Mouse (Mus musculus) embryonic facial prominence, embryonic 11.5 days (tissue): ENCODE data around the gene Nodal. TPM values are rescaled to one million over a fixed set of nuclear protein-coding genes. Genes with fewer than 3 reads are reported as not detected.
"Not testable (repeated sequence)": the region's sequence is repeated elsewhere in the genome, so short reads cannot be mapped to it uniquely, and the experiment has no call there.

Experiments
- ATAC-seq: fragments of 200-750 bp; cut with Nextera tagmentation; replicated peaks from 2 replicates; pipeline ENCODE4 v1.8.0; 2017; ENCODE audit warnings: low read depth; ENCODE audit not compliant: insufficient number of reproducible peaks, low FRiP score, low TSS enrichment
- DNase-seq: peaks from one replicate; pipeline ENCODE4 v3.0.0-alpha.2; 2015; ENCODE audit warnings: low spot score
- H3K27ac ChIP-seq: fragments of 300-500 bp; sonication (generic); replicated peaks from 2 replicates; pipeline ENCODE4 v1.5.1; 2014; ENCODE audit warnings: mild to moderate bottlenecking, low read depth, low read length, control low read depth
- H3K27me3 ChIP-seq: fragments of 300-500 bp; sonication (generic); 2 replicates; pipeline ENCODE4 v1.6.1; 2014; ENCODE audit warnings: mild to moderate bottlenecking, low read length, moderate library complexity, mixed read lengths; ENCODE audit not compliant: control insufficient read depth, insufficient read depth
- H3K36me3 ChIP-seq: fragments of 300-500 bp; sonication (generic); replicated peaks from 2 replicates; pipeline ENCODE4 v1.6.1; 2014; ENCODE audit warnings: low read depth, mild to moderate bottlenecking, low read length, moderate library complexity, mixed read lengths; ENCODE audit not compliant: control insufficient read depth, insufficient read depth
- H3K4me1 ChIP-seq: fragments of 300-500 bp; sonication (generic); 2 replicates; pipeline ENCODE4 v1.6.1; 2014; ENCODE audit warnings: low read length, mixed read lengths; ENCODE audit not compliant: control insufficient read depth, insufficient read depth
- H3K4me2 ChIP-seq: fragments of 300-500 bp; sonication (generic); 2 replicates; pipeline ENCODE4 v1.6.1; 2014; ENCODE audit warnings: low read depth, mild to moderate bottlenecking, control low read depth, low read length, moderate library complexity
- H3K4me3 ChIP-seq: fragments of 300-500 bp; sonication (generic); 2 replicates; pipeline ENCODE4 v1.5.1; 2014; ENCODE audit warnings: low read depth, low read length, control low read depth
- H3K9ac ChIP-seq: fragments of 300-500 bp; sonication (generic); replicated peaks from 2 replicates; pipeline ENCODE4 v1.6.1; 2014; ENCODE audit warnings: mild to moderate bottlenecking, control low read depth, low read length
- H3K9me3 ChIP-seq: fragments of 300-500 bp; sonication (generic); replicated peaks from 2 replicates; pipeline ENCODE4 v1.6.1; 2016; ENCODE audit warnings: mild to moderate bottlenecking, low read length, inconsistent platforms, mixed read lengths; ENCODE audit not compliant: control insufficient read depth
- WGBS: fragments of 180-500 bp; shearing (Covaris S2); extraction: QIAGEN DNeasy Blood & Tissue Kit; methylation state at CpG from one replicate; pipeline ENCODE4 v1.1.7; 2014; 5-methylcytosine and 5-hydroxymethylcytosine counted together
- polyA plus RNA-seq: library from polyadenylated mRNA; unstranded; fragments of >200 nt; fragmentation: Nextera tagmentation; extraction: Ambion mirVana; gene quantifications from 2 replicates; pipeline ENCODE4 v1.2.1, GENCODE M21; 2014

Gene Nodal
- polyA plus RNA-seq, 1 experiment from 2014 or later = 0.20 TPM

GRCm38 (mm10) chr10:61453171-61453570, 35.4 kb downstream of the Nodal start:
- WGBS = 77% methylated on average over 3 of the region's 3 CpGs
- not testable (repeated sequence) for H3K27ac ChIP-seq, H3K4me2 ChIP-seq, H3K36me3 ChIP-seq, ATAC-seq, DNase-seq, H3K9ac ChIP-seq, H3K9me3 ChIP-seq, H3K27me3 ChIP-seq, H3K4me3 ChIP-seq, H3K4me1 ChIP-seq

DNA sequence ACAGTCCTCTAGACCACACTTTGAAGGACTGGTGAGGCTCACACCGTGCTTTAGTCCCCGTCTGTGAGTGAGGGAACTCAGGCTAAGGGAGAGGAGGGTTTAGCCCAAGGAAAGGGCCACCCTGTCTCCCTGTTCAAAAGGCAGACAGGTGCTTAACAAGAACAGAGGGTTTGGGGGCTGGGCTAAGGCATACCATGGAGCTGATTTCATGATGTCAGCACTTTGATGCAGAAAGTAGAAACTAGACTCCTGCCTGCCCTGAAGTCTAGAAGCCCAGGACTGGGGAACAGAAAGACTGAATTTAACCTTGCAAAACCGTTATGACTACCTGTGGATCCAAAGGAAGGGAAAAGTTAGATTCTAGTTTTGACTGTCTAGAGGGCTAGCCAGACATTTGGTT, 39.4 kb downstream of the Nodal start:
- no peak overlapping the region for H3K9ac ChIP-seq
- no peak for DNase-seq
- 61% methylated on average over 3 of the region's 3 CpGs for WGBS

GRCm38 (mm10) chr10:61465009-61465408, 47.2 kb downstream of the Nodal start:
- Histone ChIP-seq H3K4me1 (no peaks in the 10 kb centered on the region), H3K27ac (no peak overlapping the region), H3K27me3 (no peaks in the 10 kb centered on the region), H3K4me2 (no peak overlapping the region), H3K9ac (no peak overlapping the region), H3K36me3 (no peaks in the 10 kb centered on the region), H3K9me3 (no peaks in the 10 kb centered on the region), H3K4me3 (no peak overlapping the region)
- ATAC-seq (no peak), DNase-seq (no peak)
- 80% methylated on average over 4 of the region's 4 CpGs for WGBS

More for the DNA sequence above, 39.4 kb downstream of the Nodal start:
- no peak overlapping the region for H3K4me2 ChIP-seq
- ATAC-seq = no peak
- no peaks in the 10 kb centered on the region for H3K4me1 ChIP-seq
- H3K36me3 ChIP-seq = no peaks in the 10 kb centered on the region
- no peaks in the 10 kb centered on the region for H3K9me3 ChIP-seq
- H3K4me3 ChIP-seq = no peak overlapping the region
- no peaks in the 10 kb centered on the region for H3K27me3 ChIP-seq
- no peak overlapping the region for H3K27ac ChIP-seq

DNA sequence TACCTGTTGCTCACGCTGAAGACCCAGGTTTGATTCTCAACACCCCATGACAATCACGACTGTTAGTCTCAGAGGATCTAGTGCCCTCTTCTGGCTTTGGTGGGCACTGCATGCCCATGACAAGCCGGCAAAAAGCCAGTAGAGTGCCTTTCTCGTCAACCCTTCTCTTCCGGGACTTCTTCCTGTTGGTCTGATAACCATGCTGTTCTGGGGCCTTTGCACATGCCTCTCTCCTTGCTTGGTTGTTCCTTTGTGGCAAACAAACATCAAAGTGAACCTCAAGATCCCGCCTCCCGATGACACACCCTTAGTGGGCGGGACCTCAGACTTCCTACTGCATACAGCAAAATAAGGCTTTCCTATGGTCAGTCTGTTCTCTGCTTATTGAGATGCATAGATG, 48.5 kb downstream of the Nodal start:
- no peaks in the 10 kb centered on the region for H3K36me3 ChIP-seq
- H3K27ac ChIP-seq = no peak overlapping the region
- no peak overlapping the region for H3K9ac ChIP-seq
- ATAC-seq (no peak), DNase-seq (peak; percentile 20)
- no peak overlapping the region for H3K4me3 ChIP-seq
- 73% methylated on average over 8 of the region's 8 CpGs for WGBS
- no peaks in the 10 kb centered on the region for H3K4me1 ChIP-seq
- H3K9me3 ChIP-seq = no peaks in the 10 kb centered on the region
- no peak overlapping the region for H3K4me2 ChIP-seq
- H3K27me3 ChIP-seq = no peaks in the 10 kb centered on the region

DNA sequence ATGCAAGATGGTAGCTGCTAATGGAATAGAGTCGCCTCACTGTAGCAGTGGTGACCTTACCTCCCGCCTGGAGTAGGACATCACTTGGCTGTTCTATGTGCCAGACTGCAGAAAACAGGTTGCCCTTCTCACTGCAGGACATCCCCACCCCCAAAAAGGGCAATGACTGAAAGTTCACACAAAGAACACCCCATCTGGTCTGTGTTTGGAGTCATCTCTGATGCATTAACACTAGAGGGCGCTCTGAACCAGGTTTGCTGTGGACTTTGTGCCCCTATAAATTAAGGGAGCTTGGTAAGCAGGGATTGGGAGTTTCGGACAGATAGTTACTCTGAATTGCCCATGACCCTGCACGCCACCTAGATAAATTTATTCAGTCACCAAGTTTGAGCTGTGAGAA, 49.1 kb downstream of the Nodal start:
- Histone ChIP-seq H3K27ac (no peak overlapping the region), H3K36me3 (no peaks in the 10 kb centered on the region), H3K27me3 (no peaks in the 10 kb centered on the region), H3K4me2 (no peak overlapping the region), H3K9me3 (no peaks in the 10 kb centered on the region), H3K4me3 (no peak overlapping the region), H3K9ac (no peak overlapping the region), H3K4me1 (no peaks in the 10 kb centered on the region)
- WGBS = 26% methylated on average over 5 of the region's 5 CpGs
- peak; percentile 84 for DNase-seq
- no peak for ATAC-seq

GRCm38 (mm10) chr10:61468900-61469299, 51.1 kb downstream of the Nodal start:
- no peaks in the 10 kb centered on the region for H3K4me1 ChIP-seq
- no peak for ATAC-seq
- H3K36me3 ChIP-seq = no peaks in the 10 kb centered on the region
- no peaks in the 10 kb centered on the region for H3K9me3 ChIP-seq
- no peak overlapping the region for H3K27ac ChIP-seq
- no peak overlapping the region for H3K4me3 ChIP-seq
- no peak overlapping the region for H3K9ac ChIP-seq
- WGBS = 67% methylated on average over 7 of the region's 7 CpGs
- H3K4me2 ChIP-seq = no peak overlapping the region
- no peak for DNase-seq
- no peaks in the 10 kb centered on the region for H3K27me3 ChIP-seq

- ATAC-seq (no peak), DNase-seq (no peak)
- whole genome bisulfite sequencing = 84% methylated on average over 3 of the region's 3 CpGs
- Histone ChIP-seq H3K4me1 (no peaks in the 10 kb centered on the region), H3K4me2 (no peak overlapping the region), H3K27me3 (no peaks in the 10 kb centered on the region), H3K9ac (no peak overlapping the region), H3K36me3 (no peaks in the 10 kb centered on the region), H3K4me3 (no peak overlapping the region), H3K27ac (no peak overlapping the region), H3K9me3 (no peaks in the 10 kb centered on the region)
Observed at GRCm38 (mm10) chr10:61473640-61474039, 55.9 kb downstream of the Nodal start.

DNA sequence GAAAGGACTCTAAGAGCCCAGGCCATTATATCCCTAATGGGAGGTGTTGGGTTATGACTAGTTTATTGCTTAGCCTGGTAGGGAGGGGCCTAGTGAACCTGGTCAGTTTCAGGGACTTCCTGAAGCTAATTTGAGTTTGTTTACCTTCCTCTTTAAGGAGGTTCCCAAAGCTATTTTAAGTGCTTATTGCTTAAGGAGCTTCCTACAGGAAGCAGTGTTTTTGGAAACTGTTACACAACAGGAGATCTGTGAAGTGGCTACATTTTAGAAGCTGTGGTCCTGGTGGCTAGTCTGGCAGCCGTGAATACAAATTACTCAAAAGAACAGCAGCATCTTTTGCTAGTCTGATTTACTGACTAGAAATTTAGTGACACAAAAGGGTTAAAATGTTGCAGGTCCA, 56.6 kb downstream of the Nodal start:
- no peak for ATAC-seq
- Histone ChIP-seq H3K4me1 (no peaks in the 10 kb centered on the region), H3K9me3 (no peaks in the 10 kb centered on the region), H3K4me2 (no peak overlapping the region), H3K27me3 (no peaks in the 10 kb centered on the region), H3K9ac (no peak overlapping the region), H3K4me3 (no peak overlapping the region), H3K27ac (no peak overlapping the region), H3K36me3 (no peaks in the 10 kb centered on the region)
- WGBS = 87% methylated on average over 1 of the region's 1 CpGs
- no peak for DNase-seq
